Mouse (Mus musculus) midbrain, embryonic 14.5 days (tissue): ENCODE results near the gene Gnai2. TPM values are rescaled to one million over a fixed set of nuclear protein-coding genes. Genes with fewer than 3 reads are reported as not detected.

Experiments used
- ATAC-seq: fragments of 200-750 bp; cut with Nextera tagmentation; 2 replicates; pipeline ENCODE4 v1.8.0; 2017; ENCODE audit warnings: moderate number of reproducible peaks, moderate library complexity; ENCODE audit not compliant: low FRiP score, low TSS enrichment
- DNase-seq: peaks from one replicate; pipeline ENCODE4 v3.0.0-alpha.2; 2015
- H3K27ac ChIP-seq: fragments of 300-500 bp; sonication (generic); replicated peaks from 2 replicates; pipeline ENCODE4 v1.5.1; 2014; ENCODE audit warnings: mild to moderate bottlenecking, low read depth, low read length, moderate library complexity
- H3K27me3 ChIP-seq: fragments of 300-500 bp; sonication (generic); 2 replicates; pipeline ENCODE4 v1.6.1; 2014; ENCODE audit warnings: low read length, control low read depth, mixed read lengths; ENCODE audit not compliant: control insufficient read depth, insufficient read depth
- H3K36me3 ChIP-seq: fragments of 300-500 bp; sonication (generic); 2 replicates; pipeline ENCODE4 v1.6.1; 2014; ENCODE audit warnings: low read length, control low read depth; ENCODE audit not compliant: control insufficient read depth, insufficient read depth
- H3K4me1 ChIP-seq: fragments of 300-500 bp; sonication (generic); 2 replicates; pipeline ENCODE4 v1.6.1; 2014; ENCODE audit warnings: mild to moderate bottlenecking, antibody characterized with exemption, low read length, control low read depth; ENCODE audit not compliant: control insufficient read depth, insufficient read depth
- H3K4me2 ChIP-seq: fragments of 300-500 bp; sonication (generic); 2 replicates; pipeline ENCODE4 v1.6.1; 2014; ENCODE audit warnings: mild to moderate bottlenecking, low read length, moderate library complexity
- H3K4me3 ChIP-seq: fragments of 300-500 bp; sonication (generic); replicated peaks from 2 replicates; pipeline ENCODE4 v1.5.1; 2014; ENCODE audit warnings: low read depth, low read length
- H3K9ac ChIP-seq: fragments of 300-500 bp; sonication (generic); replicated peaks from 2 replicates; pipeline ENCODE4 v1.6.1; 2014; ENCODE audit warnings: mild to moderate bottlenecking, low read length, moderate library complexity
- H3K9me3 ChIP-seq: fragments of 300-500 bp; sonication (generic); 2 replicates; pipeline ENCODE4 v1.6.1; 2016; ENCODE audit warnings: low read length, control low read depth, mixed read lengths; ENCODE audit not compliant: control insufficient read depth
- WGBS: fragments of 180-500 bp; shearing (Covaris S2); extraction: QIAGEN DNeasy Blood & Tissue Kit; methylation state at CpG from one replicate; pipeline ENCODE4 v1.1.7; 2014; 5-methylcytosine and 5-hydroxymethylcytosine counted together
- polyA plus RNA-seq: library from polyadenylated mRNA; unstranded; fragments of >200 nt; fragmentation: Nextera tagmentation; extraction: Ambion mirVana; gene quantifications from 2 replicates; pipeline ENCODE4 v1.2.1, GENCODE M21; 2014

Gnai2 gene
- polyA plus RNA-seq, 1 experiment from 2014 or later, result 326 TPM

DNA sequence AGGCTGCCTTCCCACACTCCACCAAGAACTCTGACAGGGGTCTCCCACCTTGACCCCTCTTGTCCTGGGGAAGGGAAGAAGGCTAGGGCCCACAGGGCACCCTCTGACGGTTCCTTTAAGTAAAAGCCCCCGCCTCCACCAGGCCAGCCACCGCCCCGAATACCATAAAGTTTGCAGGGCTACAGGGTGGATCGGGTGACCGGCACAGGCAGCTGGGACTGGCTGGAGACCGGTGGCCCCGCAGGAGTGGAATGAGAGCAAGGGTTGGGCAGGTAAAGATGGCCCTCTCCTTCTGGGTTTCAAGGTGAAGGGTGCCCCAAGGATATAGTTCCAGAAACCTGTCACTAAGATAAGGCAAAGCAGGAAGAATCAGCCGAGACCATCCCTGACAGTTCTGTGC is 28.6 kb downstream of the Gnai2 start:
- WGBS, result 20% methylated on average over 9 of the region's 9 CpGs
- Histone ChIP-seq H3K9me3 (no peaks in the 10 kb centered on the region), H3K27me3 (no peaks in the 10 kb centered on the region), H3K36me3 (no peaks in the 10 kb centered on the region), H3K4me1 (peaks cover 21% of the 10 kb centered on the region), H3K27ac (no peak overlapping the region), H3K9ac (no peak overlapping the region), H3K4me2 (no peak overlapping the region), H3K4me3 (no peak overlapping the region)
- no peak for ATAC-seq
- DNase-seq, result no peak

DNA sequence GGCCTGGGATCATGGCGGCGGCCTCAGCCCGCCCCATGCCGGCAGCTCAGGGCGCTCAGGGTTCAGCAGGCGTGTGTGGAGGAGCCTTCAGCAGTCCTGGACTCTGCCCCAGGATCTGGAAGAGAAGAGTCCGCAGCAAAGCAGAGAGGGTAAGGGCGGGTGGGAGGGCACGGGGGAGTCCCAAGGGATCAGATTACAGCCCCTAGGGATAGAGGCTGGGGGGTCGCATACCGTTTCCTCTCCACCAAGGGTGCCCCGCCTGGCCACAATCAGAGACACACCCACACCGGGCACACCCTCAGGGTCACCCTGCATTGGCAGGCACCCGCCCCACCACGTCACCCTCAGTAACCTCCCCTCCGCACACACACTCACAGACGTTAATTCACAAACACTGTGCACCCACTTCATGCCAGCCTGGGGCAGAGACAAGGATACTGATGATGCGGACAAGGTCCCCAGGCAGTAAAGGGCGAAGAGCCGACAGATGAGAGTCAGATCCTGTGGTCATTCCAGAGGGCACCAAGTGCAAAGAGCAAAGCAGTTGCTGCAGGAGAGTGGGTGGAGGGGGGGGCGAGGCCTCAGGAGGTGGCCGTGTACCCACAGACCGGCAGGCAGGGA is 30.0 kb downstream of the Gnai2 start:
- 39% methylated on average over 23 of the region's 23 CpGs for WGBS
- H3K9ac ChIP-seq, result no peak overlapping the region
- 0 out of 2 replicates have a peak overlapping the region, but pooled peaks have one; percentile 5 for H3K4me2 ChIP-seq
- H3K36me3 ChIP-seq, result no peaks in the 10 kb centered on the region
- H3K4me3 ChIP-seq, result no peak overlapping the region
- H3K9me3 ChIP-seq, result no peaks in the 10 kb centered on the region
- no peak for ATAC-seq
- 0 out of 2 replicates have a peak, but pooled peaks cover 17% of the 10 kb centered on the region for H3K4me1 ChIP-seq
- no peak overlapping the region for H3K27ac ChIP-seq
- no peak for DNase-seq
- no peaks in the 10 kb centered on the region for H3K27me3 ChIP-seq

DNA sequence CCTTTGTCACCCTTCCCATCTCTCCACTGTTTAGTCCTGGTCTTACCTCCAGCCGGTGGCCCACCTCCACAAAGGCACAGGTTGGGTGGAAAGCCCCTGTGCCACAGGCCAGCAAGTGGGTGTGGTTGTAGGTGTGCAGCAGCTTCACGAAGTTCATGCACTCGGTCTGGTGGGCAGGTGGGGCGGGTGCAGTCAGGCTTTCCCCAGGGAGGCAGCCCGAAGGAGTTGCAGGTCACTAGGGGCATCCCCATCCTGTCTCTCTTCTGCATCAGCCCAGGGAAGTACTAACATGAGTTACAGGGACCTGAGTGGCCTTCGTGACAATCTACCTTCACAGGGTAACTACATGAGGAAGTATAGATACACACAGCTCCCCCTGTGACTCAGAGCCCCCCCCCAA is 31.9 kb downstream of the Gnai2 start:
- H3K9ac ChIP-seq, result no peak overlapping the region
- 83% methylated on average over 6 of the region's 6 CpGs for WGBS
- no peak overlapping the region for H3K27ac ChIP-seq
- H3K27me3 ChIP-seq, result no peaks in the 10 kb centered on the region
- no peak overlapping the region for H3K4me2 ChIP-seq
- no peaks in the 10 kb centered on the region for H3K9me3 ChIP-seq
- 0 out of 2 replicates have a peak, but pooled peaks cover 12% of the 10 kb centered on the region for H3K4me1 ChIP-seq
- no peak for DNase-seq
- no peak overlapping the region for H3K4me3 ChIP-seq
- ATAC-seq, result no peak
- H3K36me3 ChIP-seq, result no peaks in the 10 kb centered on the region

DNA sequence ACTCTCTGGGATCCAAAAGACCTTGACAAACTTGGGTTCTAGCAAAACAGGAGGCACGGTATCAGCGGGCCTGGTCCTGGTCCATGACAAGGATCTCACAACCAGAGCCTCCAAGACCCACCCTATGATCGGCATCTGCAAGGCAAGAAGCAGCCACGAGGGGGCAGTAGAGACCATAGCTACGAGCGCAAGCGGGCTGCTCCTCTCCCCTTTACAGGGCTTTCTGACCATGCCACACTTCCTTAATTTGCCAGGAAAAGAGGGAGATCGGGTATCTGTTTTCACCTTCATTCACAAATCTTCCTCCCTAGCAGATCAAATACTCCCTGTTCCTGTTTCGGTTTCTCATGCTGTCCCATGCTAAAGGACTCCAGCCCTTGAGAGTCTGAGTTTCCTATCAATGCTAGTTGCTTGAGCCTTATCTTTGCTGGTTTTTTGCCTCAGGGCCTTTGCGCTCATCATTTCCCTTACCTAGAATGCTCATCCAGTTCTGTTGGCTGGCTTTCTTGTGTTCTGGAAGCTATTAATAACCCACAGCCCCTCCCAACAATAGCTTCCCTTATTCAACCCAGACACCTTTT is 33.0 kb downstream of the Gnai2 start:
- no peaks in the 10 kb centered on the region for H3K9me3 ChIP-seq
- WGBS, result 15% methylated on average over 10 of the region's 10 CpGs
- H3K27ac ChIP-seq, result peak overlapping the region; percentile 9; the same call in 1 of the 2 replicates
- DNase-seq, result peak; percentile 96
- ATAC-seq, result peak; percentile 73; the same call in 1 of the 2 replicates
- no peak overlapping the region for H3K9ac ChIP-seq
- H3K36me3 ChIP-seq, result no peaks in the 10 kb centered on the region
- H3K4me3 ChIP-seq, result no peak overlapping the region
- no peak overlapping the region for H3K4me2 ChIP-seq
- H3K27me3 ChIP-seq, result no peaks in the 10 kb centered on the region
- 0 out of 2 replicates have a peak, but pooled peaks cover 12% of the 10 kb centered on the region for H3K4me1 ChIP-seq

GRCm38 (mm10) chr9:107601275-107601674 is 33.9 kb downstream of the Gnai2 start:
- H3K27ac ChIP-seq, result no peak overlapping the region
- H3K27me3 ChIP-seq, result no peaks in the 10 kb centered on the region
- no peak overlapping the region for H3K9ac ChIP-seq
- WGBS, result 90% methylated on average over 11 of the region's 11 CpGs
- no peak overlapping the region for H3K4me3 ChIP-seq
- H3K36me3 ChIP-seq, result no peaks in the 10 kb centered on the region
- H3K4me2 ChIP-seq, result no peak overlapping the region
- 0 out of 2 replicates have a peak, but pooled peaks cover 12% of the 10 kb centered on the region for H3K4me1 ChIP-seq
- ATAC-seq (no peak), DNase-seq (no peak)
- H3K9me3 ChIP-seq, result no peaks in the 10 kb centered on the region

GRCm38 (mm10) chr9:107600745-107601144 is 34.4 kb downstream of the Gnai2 start:
- Histone ChIP-seq H3K36me3 (no peaks in the 10 kb centered on the region), H3K27me3 (no peaks in the 10 kb centered on the region), H3K4me2 (no peak overlapping the region), H3K4me1 (0 out of 2 replicates have a peak, but pooled peaks cover 12% of the 10 kb centered on the region), H3K9me3 (no peaks in the 10 kb centered on the region), H3K4me3 (no peak overlapping the region), H3K27ac (no peak overlapping the region), H3K9ac (no peak overlapping the region)
- no peak for DNase-seq
- WGBS, result 83% methylated on average over 12 of the region's 12 CpGs
- ATAC-seq, result no peak

- no peaks in the 10 kb centered on the region for H3K9me3 ChIP-seq
- H3K36me3 ChIP-seq, result no peaks in the 10 kb centered on the region
- DNase-seq (peak; percentile 61), ATAC-seq (no peak)
- WGBS, result 75% methylated on average over 14 of the region's 14 CpGs
- H3K4me1 ChIP-seq, result 0 out of 2 replicates have a peak, but pooled peaks cover 9% of the 10 kb centered on the region
- no peak overlapping the region for H3K27ac ChIP-seq
- no peaks in the 10 kb centered on the region for H3K27me3 ChIP-seq
- no peak overlapping the region for H3K9ac ChIP-seq
- H3K4me3 ChIP-seq, result no peak overlapping the region
- H3K4me2 ChIP-seq, result no peak overlapping the region
Measured at GRCm38 (mm10) chr9:107599842-107600241, 35.3 kb downstream of the Gnai2 start.

DNA sequence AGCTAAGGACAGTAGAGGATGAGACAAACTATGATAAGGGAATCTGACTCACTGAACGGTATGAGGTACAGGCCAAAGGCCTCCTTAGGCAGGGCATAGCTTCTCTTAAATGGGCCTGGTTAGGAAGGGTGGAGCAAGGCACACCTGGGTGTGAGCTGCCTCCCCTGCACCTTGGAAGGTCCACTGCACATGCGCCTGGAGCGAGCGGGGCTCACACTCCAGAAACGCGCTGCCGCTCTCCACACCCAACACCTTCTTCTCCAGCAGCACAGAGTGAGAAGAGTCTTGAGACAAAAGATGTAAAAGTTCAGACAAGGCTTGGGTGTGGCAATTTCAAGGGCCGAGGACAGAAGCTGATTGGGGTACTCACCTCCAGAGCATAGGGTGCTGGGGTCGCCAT is 35.7 kb downstream of the Gnai2 start:
- H3K36me3 ChIP-seq, result no peaks in the 10 kb centered on the region
- no peak overlapping the region for H3K4me2 ChIP-seq
- no peaks in the 10 kb centered on the region for H3K27me3 ChIP-seq
- 0 out of 2 replicates have a peak, but pooled peaks cover 5% of the 10 kb centered on the region for H3K4me1 ChIP-seq
- ATAC-seq (no peak), DNase-seq (no peak)
- WGBS, result 90% methylated on average over 9 of the region's 9 CpGs
- H3K4me3 ChIP-seq, result no peak overlapping the region
- H3K27ac ChIP-seq, result no peak overlapping the region
- no peaks in the 10 kb centered on the region for H3K9me3 ChIP-seq
- H3K9ac ChIP-seq, result no peak overlapping the region

- Histone ChIP-seq H3K9ac (no peak overlapping the region), H3K4me2 (no peak overlapping the region), H3K27me3 (no peaks in the 10 kb centered on the region), H3K4me1 (0 out of 2 replicates have a peak, but pooled peaks cover 5% of the 10 kb centered on the region), H3K27ac (no peak overlapping the region), H3K4me3 (no peak overlapping the region), H3K36me3 (peaks cover 10% of the 10 kb centered on the region; the same call in 1 of the 2 replicates), H3K9me3 (no peaks in the 10 kb centered on the region)
- ATAC-seq, result no peak
- DNase-seq, result no peak
- 86% methylated on average over 5 of the region's 5 CpGs for WGBS
Measured at GRCm38 (mm10) chr9:107598385-107598784, 36.8 kb downstream of the Gnai2 start.
